Mouse (Mus musculus) liver, embryonic 14.5 days (tissue): Measurements from ENCODE around the gene Grip2. TPM values are rescaled to one million over a fixed set of nuclear protein-coding genes. Genes with fewer than 3 reads are reported as not detected.

ENCODE experiments used
- ATAC-seq: fragments of 200-750 bp; cut with Nextera tagmentation; 2 replicates; pipeline ENCODE4 v1.8.0; 2017; ENCODE audit warnings: moderate number of reproducible peaks, mild to moderate bottlenecking, moderate library complexity; ENCODE audit not compliant: insufficient read depth
- DNase-seq, 3 experiments: peaks; one replicate each; pipeline ENCODE4 v3.0.0-alpha.2; 2012 to 2013; ENCODE audit warnings: low read depth in 3 of 3, low spot score in 3 of 3
- H3K27ac ChIP-seq: fragments of 300-500 bp; sonication (generic); 2 replicates; pipeline ENCODE4 v1.5.1; 2014; ENCODE audit warnings: moderate library complexity, mild to moderate bottlenecking, control low read depth, inconsistent platforms
- H3K27me3 ChIP-seq: fragments of 300-500 bp; sonication (generic); 2 replicates; pipeline ENCODE4 v1.6.1; 2014; ENCODE audit warnings: mild to moderate bottlenecking, low read length, moderate library complexity; ENCODE audit not compliant: control insufficient read depth, insufficient read depth
- H3K36me3 ChIP-seq: fragments of 300-500 bp; sonication (generic); replicated peaks from 2 replicates; pipeline ENCODE4 v1.6.1; 2014; ENCODE audit warnings: low read depth; ENCODE audit not compliant: control insufficient read depth, insufficient read depth
- H3K4me1 ChIP-seq, 2 experiments: fragments of 200-500 bp in 1 of 2; fragments of 300-500 bp in 1 of 2; sonication (generic) in 1 of 2; replicated peaks; 2 replicates each; pipeline ENCODE4 v1.6.1; 2012 to 2014; ENCODE audit warnings: antibody characterized with exemption in 1 of 2, inconsistent platforms in 1 of 2, low read length in 1 of 2; ENCODE audit not compliant: control insufficient read depth in 2 of 2, insufficient read depth in 2 of 2
- H3K4me2 ChIP-seq: fragments of 300-500 bp; sonication (generic); 2 replicates; pipeline ENCODE4 v1.6.1; 2014; ENCODE audit warnings: low read depth, mild to moderate bottlenecking, control low read depth, moderate library complexity
- H3K4me3 ChIP-seq, 2 experiments: fragments of 200-500 bp in 1 of 2; fragments of 300-500 bp in 1 of 2; sonication (generic) in 1 of 2; 2 replicates each; pipeline ENCODE4 v1.5.1; 2012 to 2014; ENCODE audit warnings: low read depth in 2 of 2, low read length in 2 of 2, mild to moderate bottlenecking in 2 of 2, control low read depth in 1 of 2, inconsistent platforms in 1 of 2, moderate library complexity in 1 of 2; ENCODE audit not compliant: insufficient read depth in 1 of 2
- H3K9ac ChIP-seq: fragments of 300-500 bp; sonication (generic); replicated peaks from 2 replicates; pipeline ENCODE4 v1.6.1; 2014; ENCODE audit warnings: mild to moderate bottlenecking, control low read depth, moderate library complexity
- H3K9me3 ChIP-seq: fragments of 300-500 bp; sonication (generic); 2 replicates; pipeline ENCODE4 v1.6.1; 2016; ENCODE audit warnings: low read length, mixed read lengths; ENCODE audit not compliant: control insufficient read depth
- CTCF ChIP-seq: IDR thresholded peaks from 2 replicates; pipeline ENCODE4 v1.5.1; 2016; ENCODE audit warnings: antibody characterized with exemption, low read depth, control low read depth
- EP300 ChIP-seq: IDR thresholded peaks from 2 replicates; pipeline ENCODE4 v1.6.1; 2016; ENCODE audit warnings: antibody characterized with exemption, low read depth
- WGBS: fragments of 180-500 bp; shearing (Covaris S2); extraction: QIAGEN DNeasy Blood & Tissue Kit; methylation state at CpG from one replicate; pipeline ENCODE4 v1.1.7; 2014; ENCODE audit not compliant: insufficient replicate concordance; 5-methylcytosine and 5-hydroxymethylcytosine counted together
- polyA plus RNA-seq, 2 experiments: library from polyadenylated mRNA; depleted of rRNA in 1 of 2; stranded (reverse) in 1 of 2; unstranded in 1 of 2; fragments of >200 nt; fragmentation: Nextera tagmentation in 1 of 2; extraction: Ambion mirVana in 1 of 2; gene quantifications; 2 replicates each; pipeline versions ENCODE4 v1.2.1 to v1.2.3; 2012 to 2014

Grip2 gene
- polyA plus RNA-seq, 2 experiments = 0.01 TPM; not detected in 1

- no peak overlapping the region for H3K4me3 ChIP-seq
- H3K9ac ChIP-seq = no peak overlapping the region
- H3K36me3 ChIP-seq = 0 out of 2 replicates have a peak, but pooled peaks cover 2% of the 10 kb centered on the region
- TF ChIP-seq CTCF (peak; percentile 97), EP300 (no peak)
- H3K27ac ChIP-seq = no peak overlapping the region
- WGBS = 53% methylated on average over 11 of the region's 11 CpGs
- H3K4me2 ChIP-seq = no peak overlapping the region
- H3K9me3 ChIP-seq = no peaks in the 10 kb centered on the region
- DNase-seq = no peak
- no peaks in the 10 kb centered on the region for H3K27me3 ChIP-seq
- no peak for ATAC-seq
- peaks cover 0 to 2% of the 10 kb centered on the region in 2 experiments; a peak in 1 of 4 replicates for H3K4me1 ChIP-seq
Observed at GRCm38 (mm10) chr6:91741046-91741445, 86.0 kb downstream of the Grip2 start.

GRCm38 (mm10) chr6:91738058-91738457 is 89.0 kb downstream of the Grip2 start:
- Histone ChIP-seq H3K9me3 (no peaks in the 10 kb centered on the region), H3K9ac (no peak overlapping the region), H3K4me3 (no peak overlapping the region), H3K27ac (no peak overlapping the region), H3K27me3 (no peaks in the 10 kb centered on the region), H3K4me1 (peaks cover 0 to 2% of the 10 kb centered on the region in 2 experiments; a peak in 1 of 4 replicates), H3K36me3 (no peaks in the 10 kb centered on the region; the same call in 1 of the 2 replicates), H3K4me2 (no peak overlapping the region)
- no peak for DNase-seq
- 53% methylated on average over 5 of the region's 5 CpGs for WGBS
- TF ChIP-seq EP300 (no peak), CTCF (no peak)
- ATAC-seq = no peak

- Histone ChIP-seq H3K9ac (no peak overlapping the region), H3K27ac (no peak overlapping the region), H3K4me1 (peaks cover 0 to 2% of the 10 kb centered on the region in 2 experiments; a peak in 1 of 4 replicates), H3K36me3 (no peaks in the 10 kb centered on the region; the same call in 1 of the 2 replicates), H3K4me2 (no peak overlapping the region), H3K9me3 (no peaks in the 10 kb centered on the region), H3K27me3 (no peaks in the 10 kb centered on the region), H3K4me3 (no peak overlapping the region)
- ATAC-seq (no peak), DNase-seq (no peak)
- WGBS = 70% methylated on average over 7 of the region's 7 CpGs
- TF ChIP-seq CTCF = no peak
- no peak for TF ChIP-seq EP300
Observed at GRCm38 (mm10) chr6:91737451-91737850, 89.6 kb downstream of the Grip2 start.

GRCm38 (mm10) chr6:91736471-91736870 is 90.6 kb downstream of the Grip2 start:
- Histone ChIP-seq H3K4me2 (no peak overlapping the region), H3K27ac (no peak overlapping the region), H3K9ac (no peak overlapping the region), H3K4me3 (no peak overlapping the region), H3K36me3 (no peaks in the 10 kb centered on the region; the same call in 1 of the 2 replicates), H3K27me3 (no peaks in the 10 kb centered on the region), H3K4me1 (peaks cover 0 to 2% of the 10 kb centered on the region in 2 experiments; a peak in 1 of 4 replicates), H3K9me3 (no peaks in the 10 kb centered on the region)
- DNase-seq (no peak), ATAC-seq (no peak)
- TF ChIP-seq CTCF (no peak), EP300 (no peak)
- WGBS = 59% methylated on average over 5 of the region's 5 CpGs

- Histone ChIP-seq H3K4me3 (no peak overlapping the region), H3K4me2 (no peak overlapping the region), H3K27me3 (no peaks in the 10 kb centered on the region), H3K4me1 (no peaks in the 10 kb centered on the region; a peak in 1 of 4 replicates), H3K36me3 (no peaks in the 10 kb centered on the region; the same call in 1 of the 2 replicates), H3K9ac (no peak overlapping the region), H3K9me3 (no peaks in the 10 kb centered on the region), H3K27ac (no peak overlapping the region)
- no peak for TF ChIP-seq CTCF
- no peak for TF ChIP-seq EP300
- ATAC-seq (no peak), DNase-seq (no peak)
- 81% methylated on average over 11 of the region's 11 CpGs for WGBS
Observed at GRCm38 (mm10) chr6:91732138-91732537, 94.9 kb downstream of the Grip2 start.
